Mouse (Mus musculus) spleen, adult 2 months (tissue): ENCODE results near the gene Eif5a. TPM values are rescaled to one million over a fixed set of nuclear protein-coding genes. Genes with fewer than 3 reads are reported as not detected.
A peak's percentile ranks its signal among the peaks of the same experiment; 100 is the strongest.

ENCODE experiments used
- DNase-seq, 2 experiments: peaks; one replicate each; pipeline versions ENCODE4 v3.0.0 to v3.0.0-alpha.2; 2012 to 2021; ENCODE audit warnings: low spot score in 2 of 2, low read depth in 1 of 2
- H3K27ac ChIP-seq: fragments of 200-500 bp; 2 replicates; pipeline ENCODE4 v1.5.1; 2012; ENCODE audit warnings: low read length, inconsistent platforms; ENCODE audit not compliant: insufficient read depth
- H3K27me3 ChIP-seq: fragments of 200-500 bp; 2 replicates; pipeline ENCODE4 v1.6.1; 2012; ENCODE audit warnings: mild to moderate bottlenecking, moderate library complexity, low read length, inconsistent platforms; ENCODE audit not compliant: control insufficient read depth, insufficient read depth
- H3K36me3 ChIP-seq: fragments of 200-500 bp; 2 replicates; pipeline ENCODE4 v1.6.1; 2012; ENCODE audit warnings: mild to moderate bottlenecking, low read length, inconsistent platforms; ENCODE audit not compliant: control insufficient read depth, insufficient read depth
- H3K4me1 ChIP-seq: fragments of 200-500 bp; 2 replicates; pipeline ENCODE4 v1.6.1; 2011; ENCODE audit warnings: inconsistent platforms; ENCODE audit not compliant: control insufficient read depth, insufficient read depth, insufficient read length
- H3K4me3 ChIP-seq: fragments of 200-500 bp; 2 replicates; pipeline ENCODE4 v1.5.1; 2011; ENCODE audit warnings: mild to moderate bottlenecking, inconsistent platforms; ENCODE audit not compliant: insufficient read depth, insufficient read length; ENCODE audit errors: extremely low read depth
- CTCF ChIP-seq: fragments of 200-500 bp; IDR thresholded peaks from 2 replicates; pipeline ENCODE4 v1.5.1; 2011; ENCODE audit warnings: mild to moderate bottlenecking, inconsistent platforms; ENCODE audit not compliant: insufficient read depth, insufficient read length, insufficient replicate concordance; ENCODE audit errors: extremely low read depth
- POLR2A ChIP-seq: fragments of 200-500 bp; IDR thresholded peaks from 2 replicates; pipeline ENCODE4 v1.6.1; 2011; ENCODE audit warnings: low read depth, low read length, inconsistent platforms
- WGBS: fragments of 180-500 bp; shearing (Covaris S2); methylation state at CpG from one replicate; pipeline ENCODE4 v1.1.7; 2018; 5-methylcytosine and 5-hydroxymethylcytosine counted together
- polyA plus RNA-seq: library from polyadenylated mRNA; depleted of rRNA; stranded (reverse); fragments of >200 nt; gene quantifications from 2 replicates; pipeline ENCODE4 v1.2.3, GENCODE M21; 2012

Gene Eif5a
- polyA plus RNA-seq, 1 experiment = 219 TPM

DNA sequence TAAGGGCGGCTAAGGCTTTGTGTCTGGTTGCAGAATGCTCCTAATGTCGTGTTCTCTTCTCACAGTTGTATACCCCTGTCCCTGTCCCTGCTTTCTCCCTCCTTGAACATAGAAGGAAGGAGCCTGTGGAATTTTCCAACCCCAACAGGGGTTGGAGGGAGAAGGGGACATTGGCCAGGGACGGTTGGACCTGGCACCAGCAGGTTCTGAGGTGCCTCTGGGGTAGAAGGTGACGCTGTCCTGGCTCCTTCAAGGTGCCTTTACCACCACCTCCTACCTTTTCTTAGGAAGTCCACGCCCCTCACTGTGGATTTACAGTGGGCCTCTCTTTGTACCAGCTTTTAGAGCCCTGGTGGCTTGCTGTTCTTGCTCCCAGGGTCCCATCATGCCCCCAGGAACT is 16.1 kb upstream of the Eif5a start:
- H3K36me3 ChIP-seq = no peaks in the 10 kb centered on the region
- peaks cover 12% of the 10 kb centered on the region for H3K4me1 ChIP-seq
- no peak overlapping the region for H3K27ac ChIP-seq
- no peak for DNase-seq
- WGBS = 88% methylated on average over 5 of the region's 5 CpGs
- no peak overlapping the region for H3K4me3 ChIP-seq
- no peak for TF ChIP-seq CTCF
- no peak for TF ChIP-seq POLR2A
- H3K27me3 ChIP-seq = peaks cover 13% of the 10 kb centered on the region

DNA sequence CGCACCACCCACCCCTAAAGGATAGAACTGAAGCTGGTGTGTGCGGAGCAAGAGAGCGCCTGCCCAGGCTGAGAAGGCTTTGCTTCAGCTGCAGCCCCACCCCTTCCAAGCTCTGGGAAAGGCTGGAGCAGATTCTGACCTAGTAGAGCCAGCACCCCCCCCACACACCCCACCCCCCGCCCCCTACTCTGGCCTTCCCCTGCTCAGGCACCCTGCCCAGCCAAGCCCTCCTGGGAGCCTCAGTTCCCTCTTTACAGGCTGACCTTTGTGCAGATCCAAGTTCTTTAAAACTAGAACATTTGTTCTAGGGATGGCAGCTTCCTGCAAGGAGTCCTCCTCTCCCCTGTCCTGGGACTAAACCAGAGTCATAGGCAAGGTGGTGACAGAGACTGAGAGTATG is 15.6 kb upstream of the Eif5a start:
- no peak for DNase-seq
- WGBS = 55% methylated on average over 4 of the region's 4 CpGs
- Histone ChIP-seq H3K27me3 (peaks cover 13% of the 10 kb centered on the region), H3K36me3 (no peaks in the 10 kb centered on the region), H3K27ac (no peak overlapping the region), H3K4me1 (peaks cover 12% of the 10 kb centered on the region), H3K4me3 (no peak overlapping the region)
- TF ChIP-seq CTCF (no peak), POLR2A (no peak)

DNA sequence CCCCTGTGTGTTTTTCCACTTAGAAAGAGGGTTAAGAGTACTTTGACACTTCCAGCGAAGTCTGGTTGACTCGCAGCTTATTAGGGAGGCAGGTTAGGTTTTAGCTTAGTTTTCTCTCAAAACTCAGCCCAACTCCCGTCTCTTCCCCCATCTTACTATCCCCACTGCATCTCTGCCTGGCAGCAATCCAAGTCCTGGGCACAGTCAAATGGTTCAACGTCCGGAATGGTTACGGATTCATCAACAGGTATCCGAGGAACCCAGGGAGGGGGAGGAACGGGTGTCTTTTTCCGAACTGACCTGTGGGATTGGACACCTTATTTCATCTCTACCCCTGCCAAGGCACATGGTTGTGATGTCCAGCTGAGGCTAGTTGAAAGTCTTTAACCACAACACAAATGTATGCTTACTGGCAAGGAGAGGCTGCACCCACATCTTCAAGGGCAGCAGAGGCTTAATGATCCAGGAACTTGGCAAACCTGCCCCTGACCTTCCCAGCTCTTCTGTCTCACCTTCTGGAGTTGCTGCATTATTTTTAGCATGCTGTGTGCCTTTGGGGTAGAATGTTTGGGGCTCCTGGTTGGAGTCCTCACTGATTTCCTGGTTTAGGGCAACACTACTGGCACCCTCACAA is 15.1 kb upstream of the Eif5a start:
- TF ChIP-seq CTCF (no peak), POLR2A (no peak)

DNA sequence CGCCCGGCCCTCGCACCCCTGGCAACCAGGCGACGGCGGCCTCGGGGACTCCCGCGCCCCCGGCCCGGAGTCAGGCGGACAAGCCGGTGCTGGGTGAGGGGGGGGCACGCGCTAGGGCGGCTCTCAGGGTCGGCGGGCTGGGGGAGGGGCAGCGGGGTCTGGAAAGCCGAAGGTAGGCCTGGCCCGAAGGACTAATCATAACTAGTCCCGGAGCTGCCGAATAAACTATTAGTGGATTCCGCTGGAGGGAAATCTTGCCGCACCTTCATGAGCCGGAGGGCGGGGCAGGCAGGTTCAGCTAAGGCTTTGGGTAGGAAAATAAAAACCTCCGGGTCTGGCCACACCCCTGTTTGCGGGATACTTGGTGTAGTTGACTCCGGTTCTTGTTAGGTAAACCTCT is 14.4 kb upstream of the Eif5a start:
- no peak for DNase-seq
- TF ChIP-seq CTCF = no peak
- TF ChIP-seq POLR2A = no peak
- H3K4me3 ChIP-seq = peak overlapping the region; percentile 51; the same call in 1 of the 2 replicates
- no peaks in the 10 kb centered on the region for H3K36me3 ChIP-seq
- 5% methylated on average over 29 of the region's 30 CpGs for WGBS
- H3K27me3 ChIP-seq = peaks cover 13% of the 10 kb centered on the region
- H3K27ac ChIP-seq = no peak overlapping the region
- H3K4me1 ChIP-seq = peaks cover 20% of the 10 kb centered on the region

More for the DNA sequence above, 15.1 kb upstream of the Eif5a start:
- DNase-seq = no peak
- H3K27me3 ChIP-seq = peaks cover 13% of the 10 kb centered on the region
- 49% methylated on average over 9 of the region's 9 CpGs for WGBS
- no peaks in the 10 kb centered on the region for H3K36me3 ChIP-seq
- peaks cover 15% of the 10 kb centered on the region for H3K4me1 ChIP-seq
- no peak overlapping the region for H3K27ac ChIP-seq
- no peak overlapping the region for H3K4me3 ChIP-seq

DNA sequence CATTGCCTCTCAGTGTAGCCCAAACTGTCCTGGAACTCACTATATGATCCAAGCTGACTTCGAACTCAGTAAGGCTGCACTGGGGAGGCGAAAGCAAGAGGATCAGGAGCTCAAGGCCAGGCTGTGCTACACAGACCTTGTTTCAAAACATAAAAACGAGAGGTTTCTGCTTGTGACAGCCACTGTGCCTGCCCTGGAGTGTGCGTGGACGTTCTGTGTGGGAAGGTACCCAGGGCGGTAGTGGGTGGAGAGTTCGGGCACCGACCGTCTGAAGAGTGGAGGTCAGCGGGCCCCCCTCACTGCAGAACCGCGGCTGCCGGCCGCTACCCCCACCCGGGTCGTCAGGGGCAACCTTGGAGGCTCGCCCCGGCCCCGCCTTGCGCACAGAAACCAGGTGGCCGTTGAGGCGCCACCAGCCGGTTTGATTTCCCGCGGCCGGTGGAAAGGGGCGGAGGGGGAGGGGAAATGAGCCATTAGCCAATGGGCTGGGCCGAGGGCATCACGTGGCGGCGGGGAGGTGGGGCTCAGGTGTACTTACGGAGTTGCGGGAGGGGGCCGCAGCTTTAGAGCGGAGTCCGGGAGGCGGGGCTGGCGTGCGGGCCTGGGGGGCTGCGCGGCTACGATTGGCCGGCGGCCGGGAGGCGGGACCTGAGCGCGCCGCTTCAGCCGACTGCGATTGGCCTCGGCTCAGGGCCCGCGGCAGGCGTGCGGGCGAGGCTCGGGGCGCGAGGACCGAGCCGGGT is 13.6 kb upstream of the Eif5a start, which contains the start of gene Ybx2:
Ybx2 (plus strand) TSS at position 660 of the 743 bp plus-strand sequence.
- Histone ChIP-seq H3K4me3 (peak within 1 kb of the TSS; percentile 51; the same call in 1 of the 2 replicates), H3K36me3 (no peaks in the 10 kb centered on the region), H3K4me1 (peaks cover 21% of the 10 kb centered on the region), H3K27ac (no peak within 1 kb of the TSS), H3K27me3 (peaks cover 13% of the 10 kb centered on the region)
- TF ChIP-seq CTCF = no peak
- no peak for TF ChIP-seq POLR2A
- peak in 1 of 2 experiments; percentile 87 for DNase-seq
- 2% methylated on average over 55 of the region's 62 CpGs for WGBS

DNA sequence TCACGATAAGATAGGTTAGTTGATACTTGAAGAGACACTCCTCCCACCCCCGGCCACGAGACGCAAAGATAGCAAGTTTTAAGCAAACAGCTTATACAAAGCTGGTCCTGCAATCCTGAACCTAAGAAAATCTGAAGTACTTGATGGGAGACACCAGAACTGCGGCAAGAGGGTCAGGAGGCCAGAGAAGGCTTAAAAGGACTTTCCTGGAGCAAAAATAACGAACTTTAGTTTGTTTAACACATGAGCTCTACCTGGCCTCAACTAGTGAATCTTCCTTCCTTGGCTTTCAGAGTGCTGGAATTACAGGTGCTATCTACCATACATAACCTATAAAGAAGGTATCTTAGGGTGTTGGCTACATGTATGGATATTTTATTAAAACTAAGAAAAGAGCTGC is 12.9 kb upstream of the Eif5a start:
- H3K4me3 ChIP-seq = no peak overlapping the region
- 26% methylated on average over 6 of the region's 6 CpGs for WGBS
- H3K36me3 ChIP-seq = no peaks in the 10 kb centered on the region
- peaks cover 21% of the 10 kb centered on the region for H3K4me1 ChIP-seq
- no peak overlapping the region for H3K27ac ChIP-seq
- no peak for DNase-seq
- no peak for TF ChIP-seq POLR2A
- TF ChIP-seq CTCF = no peak
- peaks cover 13% of the 10 kb centered on the region for H3K27me3 ChIP-seq

DNA sequence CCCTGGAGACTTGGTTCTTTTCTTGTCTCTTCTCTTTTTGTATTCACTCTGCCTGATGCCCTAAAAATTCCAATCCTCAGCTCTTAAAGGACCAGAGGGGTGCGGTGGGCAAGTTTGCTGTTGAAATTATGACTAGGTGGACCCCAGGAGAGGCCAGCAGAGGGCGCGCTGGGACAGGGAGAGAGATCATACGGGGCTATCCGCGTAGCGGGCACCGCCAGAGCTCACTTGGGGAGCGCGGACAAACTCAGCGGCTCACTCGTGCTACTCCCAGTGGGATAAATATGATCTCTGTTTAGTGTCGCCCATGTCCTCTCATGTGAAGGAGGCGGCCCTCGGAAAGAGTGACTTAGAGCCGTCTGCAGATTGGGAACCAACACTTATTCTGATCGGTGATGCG is 12.4 kb upstream of the Eif5a start:
- Histone ChIP-seq H3K4me3 (peak overlapping the region; percentile 34; the same call in 1 of the 2 replicates), H3K27ac (no peak overlapping the region), H3K27me3 (peaks cover 13% of the 10 kb centered on the region), H3K4me1 (peaks cover 21% of the 10 kb centered on the region), H3K36me3 (no peaks in the 10 kb centered on the region)
- peak; percentile 57 to 88 for DNase-seq
- TF ChIP-seq POLR2A (no peak), CTCF (peak; percentile 95)
- under 1% methylated on average over 18 of the region's 18 CpGs for WGBS
